Mouse (Mus musculus) cerebellum, adult 11 months (tissue): Measurements from ENCODE around the gene Iqch.

Experiments
- DNase-seq: peaks from one replicate; pipeline ENCODE4 v3.0.0; 2022

Gene Iqch

GRCm38 (mm10) chr9:63611967-63612366 lies 9.7 kb upstream of the Iqch start:
- no peak for DNase-seq

DNA sequence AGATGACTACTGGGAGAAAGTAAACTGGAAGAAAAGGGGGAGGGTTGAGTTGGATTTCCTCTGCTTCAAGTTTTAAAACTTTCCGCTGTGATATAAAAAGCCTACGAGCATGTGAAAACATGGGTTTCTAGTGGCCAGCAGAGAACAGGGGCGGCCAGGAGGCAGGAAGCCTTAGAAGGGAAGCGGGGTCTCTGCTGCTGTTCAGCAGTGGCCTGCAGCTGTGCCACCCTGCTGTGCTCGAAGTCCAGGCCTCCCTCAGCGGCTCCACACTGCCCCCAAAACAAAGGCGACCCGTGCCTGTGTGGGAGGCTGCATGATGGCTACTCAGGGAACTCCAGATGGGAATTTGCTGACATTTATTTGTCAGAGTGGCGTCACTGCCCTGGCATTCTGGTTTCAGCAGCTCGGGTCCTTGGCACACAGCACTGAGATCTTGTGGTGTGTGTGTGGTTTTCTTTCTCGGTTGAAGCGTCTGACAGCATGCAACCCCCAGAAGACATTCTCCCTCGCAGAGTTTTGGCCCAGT lies 8.6 kb upstream of the Iqch start:
- DNase-seq: no peak

DNA sequence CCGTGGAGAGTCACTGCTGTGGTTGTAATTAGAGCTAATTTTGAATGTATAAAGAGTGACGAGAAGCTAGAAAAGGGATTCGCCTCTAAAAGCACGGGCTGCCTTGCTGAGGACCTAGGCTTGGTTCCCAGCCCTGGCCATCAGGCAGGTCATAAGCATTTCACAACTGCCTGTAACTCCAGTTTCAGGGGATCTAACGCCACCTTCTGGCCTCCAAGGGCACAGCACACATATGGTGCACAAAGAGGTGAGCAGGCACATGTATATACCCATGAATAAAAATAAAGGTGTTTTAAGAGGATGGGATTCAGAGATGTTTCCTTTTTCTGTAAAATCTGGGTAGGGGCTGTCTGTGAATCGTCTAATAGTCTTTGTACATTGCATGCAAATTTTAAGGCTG lies 7.9 kb upstream of the Iqch start:
- no peak for DNase-seq

DNA sequence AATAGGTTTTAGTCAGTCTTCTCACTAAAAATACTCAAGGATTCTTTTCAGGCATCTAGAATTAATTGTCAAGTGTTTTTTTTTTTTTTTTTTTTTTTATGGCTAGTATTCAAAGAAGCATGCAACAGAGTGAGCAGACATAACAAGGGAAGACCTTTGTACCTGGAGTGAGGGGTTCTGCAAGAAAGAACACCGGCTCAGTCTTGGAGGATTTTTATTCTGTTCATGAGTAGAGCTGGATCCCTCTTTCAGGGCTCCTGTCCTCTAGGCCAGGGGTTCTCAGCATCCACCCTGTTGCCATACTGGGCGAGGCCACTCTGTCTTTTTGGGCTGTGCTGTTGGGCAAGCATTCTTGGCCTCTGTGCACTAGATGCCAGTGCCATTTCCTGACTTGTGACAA lies 7.5 kb upstream of the Iqch start:
- DNase-seq: no peak

- DNase-seq: no peak
Observed at GRCm38 (mm10) chr9:63609246-63609645, 7.0 kb upstream of the Iqch start.

DNA sequence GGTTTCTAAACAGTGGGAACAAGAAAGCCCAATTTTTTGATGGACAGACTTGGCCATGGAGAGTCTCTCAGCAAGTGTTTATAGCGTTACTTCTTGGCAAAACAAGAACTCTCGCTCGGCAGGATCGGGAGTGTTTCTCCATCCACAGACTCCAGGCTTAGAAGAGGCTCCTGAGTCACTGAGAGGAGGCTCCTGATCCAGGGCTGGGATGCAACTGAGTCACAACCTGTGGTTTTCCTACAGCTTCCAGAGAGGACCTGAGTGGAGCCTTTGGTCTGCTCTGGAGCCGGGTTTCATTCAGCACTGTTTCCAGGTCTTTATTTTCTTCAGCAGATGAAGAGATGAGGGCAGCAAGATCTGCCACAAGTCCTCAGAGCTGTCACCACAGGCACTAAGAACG lies 5.7 kb upstream of the Iqch start:
- no peak for DNase-seq

DNA sequence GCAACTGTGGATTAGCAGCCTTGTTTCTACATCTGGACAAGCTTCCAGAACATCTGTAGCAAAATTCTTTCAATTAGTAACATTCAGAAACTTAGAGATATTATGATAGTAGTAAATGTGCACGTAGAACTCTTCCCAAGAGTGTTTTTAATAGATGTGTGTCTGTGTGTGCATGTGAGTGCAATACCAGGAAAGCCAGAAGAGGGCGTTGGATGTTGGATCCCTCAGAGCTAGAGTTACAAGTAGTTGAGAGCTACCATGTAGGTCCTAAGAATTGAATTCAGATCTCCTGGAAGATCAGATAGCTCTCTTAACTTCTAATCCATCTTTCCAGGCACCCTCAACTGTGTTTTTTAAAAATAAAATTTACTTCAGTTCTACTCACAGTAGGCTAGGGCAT lies 4.3 kb upstream of the Iqch start:
- DNase-seq: no peak

- DNase-seq: peak; percentile 24
Observed at GRCm38 (mm10) chr9:63603849-63604248, 1.6 kb upstream of the Iqch start.

DNA sequence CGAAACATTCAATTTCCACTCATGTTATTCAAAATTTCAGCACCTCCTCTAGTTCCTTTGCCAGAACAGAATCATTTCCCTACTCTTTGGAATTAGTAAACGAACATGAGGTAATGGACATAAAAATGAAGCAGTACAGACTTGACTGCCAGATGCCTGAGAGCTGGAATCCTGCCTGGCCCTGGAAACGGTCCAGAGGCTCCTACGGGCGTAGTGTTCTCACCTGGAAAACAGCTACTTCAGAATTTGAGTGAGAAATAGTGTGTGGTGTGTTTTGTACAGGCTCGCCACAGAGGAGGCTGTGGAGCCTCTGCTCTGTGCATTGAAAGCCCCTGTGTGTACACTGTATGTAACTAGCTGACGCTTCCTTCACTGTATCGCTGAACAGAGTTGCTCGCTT lies 5.6 kb downstream of the Iqch start:
- DNase-seq: no peak

GRCm38 (mm10) chr9:63595652-63596051 lies 6.6 kb downstream of the Iqch start:
- no peak for DNase-seq

DNA sequence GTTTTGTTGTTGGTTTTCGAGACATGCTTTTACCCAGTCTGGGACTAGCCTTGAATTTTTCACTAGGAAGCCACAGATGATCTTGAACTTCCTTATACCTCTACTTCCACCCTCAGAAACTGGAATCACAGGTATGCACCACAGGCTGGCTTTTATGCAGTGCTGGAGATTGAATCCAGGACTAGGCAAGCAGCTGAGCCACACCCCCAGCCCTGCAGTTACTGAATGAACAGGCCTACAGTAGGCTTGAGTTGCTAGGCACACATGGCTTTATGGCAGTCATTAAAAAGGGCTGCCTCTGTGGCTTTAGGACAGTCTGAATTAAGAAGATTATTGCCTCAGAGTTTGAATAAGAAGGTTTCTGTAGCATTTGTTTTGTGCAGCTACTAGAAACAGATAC lies 7.3 kb downstream of the Iqch start:
- DNase-seq: no peak

GRCm38 (mm10) chr9:63591661-63592256 lies 10.5 kb downstream of the Iqch start:
- no peak for DNase-seq

- DNase-seq: no peak
Observed at GRCm38 (mm10) chr9:63590592-63590991, 11.7 kb downstream of the Iqch start.

- no peak for DNase-seq
Observed at GRCm38 (mm10) chr9:63589209-63589608, 13.1 kb downstream of the Iqch start.

- no peak for DNase-seq
Observed at GRCm38 (mm10) chr9:63585251-63585650, 17.0 kb downstream of the Iqch start.

DNA sequence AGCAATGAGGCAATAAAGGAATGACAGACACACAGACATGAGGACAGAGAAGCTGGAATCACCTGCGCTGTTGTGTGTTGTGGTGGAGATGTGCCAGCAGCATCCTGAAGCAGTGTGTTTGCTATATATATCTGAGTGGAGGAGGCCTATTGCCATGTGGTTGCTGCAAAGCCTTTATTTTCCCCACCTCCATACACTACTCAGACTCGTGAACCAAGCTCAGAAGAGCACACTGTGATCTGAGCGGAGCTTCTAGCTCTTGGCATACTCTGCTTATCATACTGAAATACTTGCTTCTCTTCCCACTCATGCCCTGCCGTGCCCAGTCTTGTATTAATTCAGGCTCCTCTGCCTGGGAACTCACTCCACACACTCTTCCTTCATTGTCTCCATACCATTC lies 20.5 kb downstream of the Iqch start:
- no peak for DNase-seq

DNA sequence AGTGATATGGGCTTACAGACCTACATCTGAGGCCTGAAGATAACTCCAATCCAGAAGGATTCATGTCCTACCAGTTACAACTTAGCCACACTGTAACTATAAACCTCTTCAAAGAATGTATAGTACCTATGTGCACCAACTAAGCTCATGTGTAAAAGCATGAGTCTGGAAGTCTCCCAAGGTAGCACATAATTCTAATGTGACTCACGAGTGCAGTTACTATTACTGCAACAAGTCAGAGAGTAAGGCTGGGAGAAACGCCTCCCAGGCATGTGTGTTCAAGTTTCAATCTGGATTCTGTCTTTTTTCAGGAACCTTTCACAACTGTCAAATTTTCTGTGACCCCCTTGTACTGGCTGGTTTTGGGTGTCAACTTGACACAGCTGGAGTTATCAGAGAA lies 22.2 kb downstream of the Iqch start:
- no peak for DNase-seq

DNA sequence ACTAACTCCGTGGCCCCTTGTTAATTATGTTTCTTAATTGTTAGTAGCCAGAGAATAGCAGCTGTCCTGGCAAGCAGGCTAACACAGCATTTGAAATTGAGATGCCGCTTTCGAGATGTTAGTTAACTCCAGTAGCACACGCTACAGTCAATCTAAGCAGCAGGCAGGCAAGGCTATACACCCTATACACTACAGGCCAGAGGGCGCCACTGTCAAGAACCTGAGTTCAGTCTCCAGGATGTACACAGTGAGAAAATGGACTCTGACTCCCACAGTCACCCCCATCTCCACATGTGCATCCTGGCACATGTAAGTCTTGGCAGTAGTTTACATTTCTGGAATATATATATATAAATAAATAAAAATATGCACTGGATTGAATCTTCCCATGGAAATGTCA lies 22.6 kb downstream of the Iqch start:
- no peak for DNase-seq

DNA sequence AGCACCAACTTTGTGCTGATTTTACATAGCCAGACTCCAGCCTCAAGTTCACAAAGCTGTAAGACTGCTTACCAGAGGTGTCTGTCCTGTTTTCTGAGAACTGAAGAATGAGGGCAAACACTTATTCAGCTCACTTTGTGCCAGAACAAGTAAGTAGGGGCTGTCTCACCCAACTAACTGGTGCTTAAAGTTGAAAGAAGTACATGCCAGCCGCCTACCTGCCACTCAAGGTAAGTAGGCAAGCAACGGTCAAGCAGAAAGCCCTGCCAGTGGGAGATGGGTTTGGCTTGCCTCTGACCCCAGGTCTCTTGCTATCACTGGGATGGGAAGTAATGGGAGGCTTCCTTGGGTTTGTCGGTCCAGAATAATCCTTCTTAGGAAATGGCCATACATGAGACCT lies 24.8 kb downstream of the Iqch start:
- no peak for DNase-seq

GRCm38 (mm10) chr9:63572874-63573273 lies 29.4 kb downstream of the Iqch start:
- DNase-seq: peak; percentile 9

DNA sequence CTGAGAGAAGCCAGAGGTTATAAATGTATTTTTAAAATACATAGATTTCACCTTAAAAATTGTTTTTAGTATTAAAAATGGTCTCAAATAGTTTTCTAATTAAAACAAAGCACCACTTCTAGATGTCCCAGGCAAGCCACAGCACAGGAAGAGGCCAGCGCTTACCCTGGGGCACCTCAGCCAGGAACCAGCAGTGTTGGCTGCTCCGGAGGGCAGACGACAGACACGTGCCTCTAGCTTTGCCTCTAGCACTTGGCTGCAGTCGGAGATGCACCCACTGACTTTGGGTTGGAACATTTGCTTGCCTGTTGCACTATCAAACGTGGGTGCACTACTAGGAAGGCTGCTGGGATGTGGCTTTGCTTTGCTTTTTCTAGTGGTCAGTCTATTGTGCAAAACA lies 30.4 kb downstream of the Iqch start:
- DNase-seq: no peak

DNA sequence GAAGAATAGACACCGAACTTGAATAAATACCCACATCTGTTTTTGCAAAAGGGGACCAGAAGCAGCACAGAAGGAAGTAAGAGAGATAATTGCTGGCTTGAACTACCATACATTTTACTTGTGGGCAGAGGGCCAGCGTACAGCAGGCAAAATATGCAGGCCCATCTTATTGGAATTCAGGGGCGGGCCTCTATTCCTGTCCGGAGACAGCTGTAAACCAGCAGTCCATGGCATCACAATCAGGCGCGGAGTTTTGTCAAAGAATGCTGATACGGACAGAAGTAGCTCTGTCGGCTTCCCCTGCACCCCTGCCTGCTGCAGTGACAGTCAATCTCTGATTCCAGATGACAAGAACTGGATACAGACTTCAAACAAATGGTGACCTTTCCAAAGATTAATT lies 33.5 kb downstream of the Iqch start:
- no peak for DNase-seq

DNA sequence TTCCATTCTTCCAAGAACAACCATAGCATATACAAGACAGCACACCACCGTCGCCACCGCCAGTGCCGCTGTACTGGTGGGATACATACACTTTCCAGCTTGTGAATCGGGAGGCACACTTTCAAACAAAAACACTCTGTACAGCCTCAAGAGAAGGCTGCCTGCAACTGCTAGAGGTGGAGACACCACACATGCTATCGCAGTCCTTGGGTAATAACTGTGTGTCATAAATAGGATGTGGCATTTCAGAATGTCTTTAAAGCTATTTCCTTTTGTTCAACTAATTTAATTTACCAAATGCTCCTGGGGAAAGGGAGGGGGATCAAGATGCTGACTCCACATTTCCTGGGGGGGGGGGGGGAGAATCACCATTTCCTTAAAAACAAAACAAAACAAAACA lies 34.0 kb downstream of the Iqch start:
- DNase-seq: no peak

GRCm38 (mm10) chr9:63563436-63563835 lies 38.9 kb downstream of the Iqch start:
- DNase-seq: no peak

- DNase-seq: peak; percentile 32
Observed at GRCm38 (mm10) chr9:63561931-63562330, 40.4 kb downstream of the Iqch start.

DNA sequence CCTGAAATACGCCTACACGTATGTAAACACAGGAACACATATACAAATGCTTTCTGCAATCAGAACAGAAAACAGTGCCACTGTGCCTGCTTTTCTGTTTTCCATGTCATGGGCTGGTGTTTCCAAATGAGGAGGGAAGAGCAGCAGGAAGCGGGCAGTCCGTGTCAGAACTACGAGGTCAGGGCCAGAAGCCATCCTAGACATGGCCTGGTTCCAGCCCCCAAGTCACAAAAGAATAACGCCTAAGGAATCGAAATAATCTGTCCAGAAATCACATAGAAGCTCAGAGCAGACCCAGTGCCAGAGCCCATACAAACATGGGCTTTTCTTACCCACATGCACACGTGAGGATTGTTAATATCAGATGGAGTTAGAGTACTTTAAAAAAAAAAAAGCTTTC lies 45.4 kb downstream of the Iqch start:
- no peak for DNase-seq
